Mouse (Mus musculus) layer of hippocampus, adult 18-20 months (tissue): ENCODE results near the gene Kcnb1. TPM values are rescaled to one million over a fixed set of nuclear protein-coding genes. Genes with fewer than 3 reads are reported as not detected.
"Not testable (repeated sequence)": the region's sequence is repeated elsewhere in the genome, so short reads cannot be mapped to it uniquely, and the experiment has no call there.

ENCODE experiments used
- DNase-seq, 2 experiments: peaks; one replicate each; pipeline ENCODE4 v3.0.0; 2022; ENCODE audit warnings: low spot score in 2 of 2
- total RNA-seq, 2 experiments: library from RNA; stranded (reverse); gene quantifications; 2 replicates each; pipeline ENCODE4 v1.2.3; 2021

Gene Kcnb1
- total RNA-seq, 2 experiments from 2014 or later, result 112 to 119 TPM

DNA sequence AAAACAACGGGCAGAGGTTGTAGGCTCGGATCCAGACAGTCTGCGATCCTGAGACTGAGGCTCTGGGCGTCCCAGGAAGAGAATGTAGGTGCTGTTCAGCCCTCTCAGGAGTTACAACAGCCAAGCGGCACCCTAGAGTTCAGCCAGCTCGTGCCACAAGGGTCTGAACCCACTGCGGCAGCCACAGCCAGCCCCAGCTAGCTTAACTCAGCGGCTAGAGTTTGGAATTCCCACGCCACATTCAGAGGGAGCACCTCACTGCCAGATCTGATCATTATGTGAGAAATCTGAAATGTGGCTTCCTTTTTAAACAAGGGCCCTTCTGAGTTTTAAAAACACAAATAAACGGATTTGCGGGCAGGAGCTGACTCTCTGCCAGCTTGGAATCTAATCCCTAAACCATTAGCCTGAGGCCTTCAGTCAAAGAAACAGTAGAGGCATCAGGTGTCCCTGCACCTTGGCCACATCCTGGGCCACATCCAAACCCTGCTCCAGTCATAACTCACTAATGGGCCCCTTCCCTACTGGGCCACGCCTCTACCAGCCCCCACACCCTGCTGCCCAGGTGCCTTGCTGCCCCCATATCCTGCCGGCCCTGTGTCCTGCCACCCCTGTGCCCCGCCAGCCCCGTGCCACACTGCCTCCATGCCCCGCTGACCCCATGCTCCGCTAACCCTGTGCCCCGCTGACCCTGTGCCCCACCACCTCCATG is 16.1 kb upstream of the Kcnb1 start:
- no peak for DNase-seq

DNA sequence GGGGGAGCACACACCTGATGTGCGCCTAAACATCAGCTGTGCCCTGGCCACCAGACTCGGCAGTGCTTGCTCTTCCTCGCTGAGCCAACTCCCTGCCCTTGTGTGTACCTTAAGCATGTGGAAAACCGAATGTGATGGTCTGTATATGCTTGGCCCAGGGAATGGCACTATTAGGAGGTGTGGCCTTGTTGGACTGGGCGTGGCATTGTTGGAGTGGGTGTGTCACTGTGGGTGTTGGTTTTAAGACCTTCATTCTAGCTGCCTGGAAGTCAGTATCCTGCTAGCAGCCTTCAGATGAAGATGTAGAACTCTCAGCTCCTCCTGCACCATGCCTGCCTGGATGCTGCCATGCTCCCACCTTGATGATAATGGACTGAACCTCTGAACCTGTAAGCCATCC is 14.7 kb upstream of the Kcnb1 start:
- not testable (repeated sequence) for DNase-seq

DNA sequence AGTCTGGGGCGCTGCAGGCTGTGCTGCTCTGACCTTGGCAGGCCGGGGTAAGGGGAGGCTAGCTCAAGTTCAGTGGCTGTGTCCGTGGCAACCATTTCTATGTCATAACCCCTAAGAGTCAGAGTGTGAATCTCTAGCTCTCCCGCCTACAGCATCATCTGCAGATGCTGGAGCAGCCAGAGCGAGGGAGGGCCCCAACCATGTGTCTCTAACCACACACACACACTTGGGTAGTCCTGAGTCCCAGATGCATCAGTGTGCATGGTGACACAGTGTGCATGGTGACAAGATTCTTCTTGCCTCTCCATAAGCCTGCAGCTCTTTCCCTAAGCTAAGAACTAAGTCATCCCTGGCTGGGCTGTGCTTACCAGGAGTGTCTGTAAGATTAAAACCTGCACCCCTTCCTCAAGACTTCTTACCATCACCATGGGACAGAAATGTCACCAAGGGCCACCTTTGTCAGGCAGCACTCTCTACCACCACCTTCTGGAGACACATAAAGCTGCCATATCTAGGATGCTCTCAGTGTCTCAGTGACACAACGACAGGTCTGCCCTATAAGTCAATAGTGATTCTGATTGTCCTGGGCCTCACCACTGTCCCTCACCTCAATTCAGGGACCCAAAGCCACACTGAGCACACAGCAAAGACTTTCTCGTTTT is 13.7 kb upstream of the Kcnb1 start:
- no peak for DNase-seq

DNA sequence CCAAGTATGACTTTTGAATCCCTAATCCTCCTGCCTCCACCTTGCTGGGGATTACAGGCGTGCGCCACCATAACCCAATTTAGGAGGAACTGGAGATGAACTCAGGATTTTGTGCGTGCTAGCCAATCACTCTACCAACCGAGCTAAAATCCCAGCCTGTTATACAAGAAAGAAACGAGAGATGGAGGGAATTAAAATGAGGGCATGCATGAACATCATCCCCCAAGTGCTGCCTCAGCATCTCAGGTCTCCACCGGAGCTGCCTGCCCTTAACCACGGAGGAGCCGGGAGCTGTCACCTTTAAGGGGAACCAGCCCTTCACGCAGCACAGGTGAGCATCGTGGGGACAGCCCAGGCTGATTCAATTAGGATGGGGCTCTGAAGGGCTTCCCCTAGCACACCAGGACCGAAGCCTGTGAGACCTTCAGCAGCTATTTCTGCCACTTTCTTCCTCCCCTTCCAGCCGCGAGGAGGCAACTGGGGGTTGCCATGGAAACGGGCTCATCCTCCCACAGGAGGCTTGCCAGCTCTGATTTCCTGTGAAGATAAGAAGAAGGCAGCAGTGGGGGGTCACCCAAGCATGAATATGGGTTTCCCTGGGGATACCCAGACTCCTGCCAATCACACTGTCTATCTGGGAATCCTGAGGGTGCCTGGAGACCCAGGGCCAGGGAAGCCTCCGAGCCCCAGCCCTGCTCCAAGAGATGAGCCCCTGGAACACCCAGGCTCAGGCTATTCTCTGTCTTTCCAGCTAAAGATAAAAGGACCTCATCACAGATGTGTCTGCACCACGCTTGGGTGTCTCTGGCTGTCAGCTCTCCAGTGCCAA is 11.7 kb upstream of the Kcnb1 start:
- peak; percentile 81 to 89 for DNase-seq

DNA sequence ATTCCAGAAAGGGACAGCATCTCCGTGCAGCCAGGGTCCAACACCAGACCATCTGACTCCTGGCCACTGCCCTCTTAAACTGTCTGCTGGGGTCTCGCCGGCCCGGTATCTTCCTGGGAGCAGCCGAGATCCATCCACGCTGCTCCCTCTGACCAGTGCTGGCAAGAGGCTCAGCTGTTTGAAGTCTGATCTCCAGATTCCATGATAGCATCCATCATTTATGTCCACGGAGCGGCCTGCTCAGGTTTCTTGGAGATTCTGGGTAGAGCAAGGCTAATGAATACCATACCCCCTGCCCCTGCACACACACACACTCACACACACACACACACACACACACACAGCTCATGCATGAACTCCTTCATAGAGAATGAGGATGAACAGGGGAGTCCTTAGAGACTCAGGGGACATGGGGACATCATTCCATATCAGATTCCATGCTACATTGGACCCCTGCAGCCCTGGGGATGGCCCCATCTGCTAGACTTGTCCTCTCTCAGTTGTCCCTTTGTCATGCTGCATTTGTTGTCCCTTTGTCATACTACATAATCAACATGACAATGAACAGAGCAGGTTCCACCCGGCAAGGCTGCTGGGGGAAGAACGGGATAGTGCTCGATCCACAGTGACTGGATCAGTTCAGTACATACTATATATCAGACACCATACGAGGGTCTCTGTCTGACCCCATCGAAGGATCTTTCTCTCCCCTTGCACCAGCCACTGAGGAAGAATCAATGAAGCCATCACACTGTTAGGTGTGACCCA is 8.9 kb upstream of the Kcnb1 start:
- no peak for DNase-seq

DNA sequence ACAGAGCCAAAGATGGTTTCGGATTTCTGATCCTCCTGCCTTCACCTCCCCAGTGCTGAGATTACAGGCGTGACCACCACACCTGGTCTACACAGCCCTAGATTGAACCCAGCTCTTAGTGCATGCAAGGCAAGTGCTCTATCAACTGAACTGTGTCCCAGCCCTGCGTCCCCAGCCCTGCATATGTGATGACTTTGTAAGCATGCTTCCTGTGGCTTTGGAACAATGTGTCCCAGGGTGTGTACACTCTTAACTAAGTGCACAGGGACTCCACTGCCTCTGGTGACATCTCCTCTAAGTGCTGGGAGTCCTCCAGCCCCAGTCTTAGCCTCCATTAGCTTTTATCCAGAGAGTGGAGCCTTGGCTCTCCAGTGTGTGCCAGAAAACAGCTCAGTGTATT is 3.4 kb upstream of the Kcnb1 start:
- DNase-seq, result no peak

DNA sequence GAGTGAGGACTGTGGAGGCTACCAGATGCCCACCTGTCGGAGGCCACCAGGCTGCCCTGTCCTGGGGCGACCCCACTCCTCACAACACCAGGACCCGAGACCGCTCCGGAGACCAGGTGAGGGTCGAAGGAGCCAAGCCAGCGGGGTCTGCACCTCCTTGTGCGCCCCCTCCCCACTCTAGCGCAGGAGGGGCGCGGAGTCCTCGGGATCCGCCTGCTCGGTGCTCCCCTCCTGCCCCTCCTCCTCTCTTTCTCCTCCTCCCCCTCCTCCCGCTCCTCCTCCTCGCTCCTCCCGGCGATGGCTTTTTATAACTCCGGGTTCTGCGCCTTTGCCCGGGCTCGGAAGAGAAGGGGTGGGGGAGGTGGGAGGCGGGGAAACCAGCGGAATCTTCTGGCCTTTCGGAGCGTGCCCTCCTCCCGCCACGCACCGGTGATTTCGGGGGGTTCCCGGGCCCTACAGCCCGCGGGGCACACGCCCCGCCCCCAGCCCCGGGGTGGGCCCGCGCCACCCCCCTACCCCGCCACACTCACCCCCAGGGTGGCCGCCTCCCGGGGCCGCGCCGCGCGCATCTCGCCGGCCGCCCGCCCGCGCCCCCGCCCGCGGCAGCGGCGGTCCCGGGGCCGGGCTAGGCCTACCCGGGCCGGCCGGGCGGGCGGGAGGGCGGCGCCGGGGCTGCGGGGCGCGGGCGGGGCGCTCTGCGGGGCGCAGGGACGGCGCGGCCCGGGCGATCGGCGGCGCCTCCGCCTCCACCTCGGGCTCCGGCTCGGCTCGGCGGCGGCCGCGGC is 472 bp downstream of the Kcnb1 start:
- peak in 1 of 2 experiments; percentile 64 for DNase-seq

DNA sequence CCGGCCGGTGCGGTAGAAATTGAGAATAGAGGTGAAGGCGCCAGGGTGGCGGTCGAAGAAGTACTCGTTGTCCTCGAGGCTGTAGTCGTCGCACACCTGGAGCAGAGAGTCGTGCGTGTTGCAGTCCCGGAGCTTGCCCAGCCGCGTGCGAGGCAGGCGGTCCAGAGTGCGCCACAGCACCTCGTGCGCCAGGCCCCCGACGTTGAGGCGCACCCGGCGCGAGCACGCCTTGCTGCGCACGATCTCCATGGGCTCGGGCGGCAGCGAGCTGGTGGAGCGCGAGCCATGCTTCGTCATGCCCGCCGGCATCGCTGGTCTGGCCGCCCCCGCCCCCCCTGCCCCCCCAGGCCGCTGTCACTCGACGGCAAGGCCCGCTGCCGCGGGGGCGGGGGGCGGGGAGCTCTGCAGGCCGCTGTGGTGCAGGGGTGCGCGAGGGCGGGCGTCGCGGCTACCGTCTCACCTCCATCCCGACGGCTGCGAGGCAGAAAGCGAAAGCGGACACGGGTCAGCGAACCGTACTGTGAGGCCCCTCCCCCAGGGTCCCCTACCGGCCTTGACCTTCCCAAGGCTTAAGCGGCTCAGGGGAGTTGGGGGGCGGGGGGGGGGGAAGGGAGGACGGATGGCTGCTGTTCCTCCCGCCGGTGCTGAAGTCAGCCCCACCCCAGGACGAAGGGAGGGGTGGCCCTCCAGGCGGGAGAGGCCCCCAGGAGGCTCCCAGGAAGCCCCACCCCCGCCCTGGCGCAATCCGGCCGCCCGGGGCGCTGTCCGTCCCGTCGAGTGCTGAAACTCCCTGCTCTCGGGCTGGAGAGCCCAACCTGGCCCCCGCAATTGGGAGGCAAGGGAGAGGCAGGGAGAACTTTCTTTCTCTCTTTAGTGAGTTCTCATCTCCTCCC is 1.4 kb downstream of the Kcnb1 start:
- DNase-seq, result no peak

DNA sequence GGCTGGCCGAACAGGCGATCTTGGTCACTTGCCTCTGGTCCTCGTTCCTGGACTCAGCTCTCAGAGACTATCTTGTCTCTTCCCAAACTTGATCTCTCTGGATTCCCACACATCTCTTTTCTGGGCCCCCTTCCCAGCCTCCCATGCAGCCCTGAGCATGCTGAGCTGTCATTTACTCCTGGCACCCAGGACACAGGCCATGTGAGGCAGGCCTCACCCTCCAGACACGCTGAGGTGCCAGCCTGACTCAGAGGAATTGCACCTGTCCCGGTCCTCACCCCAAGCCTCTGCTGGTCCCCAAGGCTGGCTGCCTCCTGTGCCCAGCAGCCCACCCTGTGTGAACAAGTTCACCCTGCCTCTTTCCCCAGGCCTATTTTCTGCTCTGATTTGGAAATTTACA is 2.8 kb downstream of the Kcnb1 start:
- no peak for DNase-seq

DNA sequence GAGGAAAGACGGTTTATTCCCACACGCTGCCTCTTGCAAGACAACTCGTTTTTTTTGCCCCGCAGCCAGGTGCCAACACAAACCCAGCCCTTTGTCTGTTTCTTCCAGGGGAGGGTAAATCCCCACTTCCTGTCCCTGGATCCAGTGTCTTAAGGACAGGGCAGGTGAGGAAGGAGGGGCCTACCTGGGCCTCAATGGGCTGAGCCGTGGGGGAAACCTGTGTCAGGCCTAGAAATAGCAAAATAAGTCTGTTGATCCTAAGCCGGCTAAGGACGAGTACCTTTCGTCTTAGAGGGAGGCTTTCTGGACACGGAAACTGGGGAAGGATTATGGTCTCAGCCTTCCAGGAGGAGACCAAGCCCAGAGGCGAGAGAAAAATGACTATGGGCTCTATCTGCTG is 3.4 kb downstream of the Kcnb1 start:
- DNase-seq, result no peak

DNA sequence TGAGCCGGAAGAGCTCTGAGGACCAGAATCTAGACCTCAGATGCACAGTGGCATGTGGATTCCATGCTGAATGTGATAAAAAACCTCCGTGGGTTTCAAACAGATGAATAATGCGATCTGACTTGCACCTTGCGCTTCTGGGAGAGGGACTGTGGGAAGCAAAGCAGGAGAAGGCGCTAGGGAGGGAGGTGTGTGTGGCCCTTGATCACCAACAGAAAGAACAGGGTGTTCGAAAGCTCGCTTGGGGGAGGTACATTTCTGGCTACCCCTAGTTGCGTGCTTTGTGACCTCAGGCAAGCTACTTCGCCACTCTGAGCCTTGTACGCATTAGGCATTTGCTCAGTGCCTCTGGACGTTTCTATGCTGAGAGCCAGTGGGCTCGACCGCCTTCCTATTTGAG is 4.0 kb downstream of the Kcnb1 start:
- DNase-seq, result no peak

DNA sequence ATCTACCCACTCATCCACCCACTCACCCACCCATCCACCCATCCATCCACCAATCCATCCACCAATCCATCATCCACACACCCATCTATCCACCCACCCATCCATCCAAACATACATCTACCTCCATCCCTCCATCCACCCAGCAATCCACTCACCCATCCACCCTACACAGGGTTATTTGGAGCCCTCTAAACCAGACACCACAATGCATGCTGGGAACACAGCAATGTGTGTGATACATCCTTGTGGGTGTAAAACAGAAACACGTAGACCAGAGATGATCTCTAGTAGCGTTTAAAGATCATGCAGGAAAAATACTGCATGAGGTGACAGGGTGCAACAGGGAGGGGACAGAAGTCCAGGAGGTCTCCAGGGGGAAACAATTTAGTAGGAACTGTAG is 4.5 kb downstream of the Kcnb1 start:
- DNase-seq, result peak in 1 of 2 experiments; percentile 47

DNA sequence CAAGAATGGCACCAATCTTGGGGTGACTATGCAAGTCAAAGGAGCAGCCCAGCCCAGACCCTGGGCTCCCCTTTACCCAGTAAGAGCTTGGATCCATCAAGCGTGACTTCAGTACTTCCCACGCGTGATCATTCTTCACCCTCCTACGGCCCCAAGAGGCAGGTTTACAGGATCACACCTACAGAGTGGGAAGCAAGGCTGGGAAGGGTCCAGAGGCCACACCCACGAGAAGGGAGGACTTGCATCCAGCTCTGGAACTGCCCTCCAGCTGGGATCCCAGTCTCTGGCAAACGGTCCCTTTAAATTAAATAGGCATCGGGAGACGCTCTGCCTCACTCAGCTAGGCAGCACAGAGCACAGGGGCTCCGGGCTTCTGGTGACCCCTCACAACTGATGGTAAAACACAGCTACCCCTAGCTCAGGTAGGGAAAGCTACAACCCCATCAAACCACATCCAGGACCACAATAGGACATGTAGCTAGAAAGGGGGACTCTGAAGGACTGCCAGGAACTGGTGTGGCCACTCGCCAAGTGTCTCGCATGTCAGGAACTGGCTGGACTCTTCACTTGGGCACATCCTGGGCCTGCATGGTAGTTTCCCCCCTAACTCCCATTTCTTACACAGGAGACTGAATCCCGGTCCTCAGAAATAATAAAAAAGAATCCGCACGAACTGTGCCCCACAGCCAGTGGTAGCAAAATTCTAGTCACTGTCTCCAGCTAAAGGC is 8.1 kb downstream of the Kcnb1 start:
- no peak for DNase-seq

DNA sequence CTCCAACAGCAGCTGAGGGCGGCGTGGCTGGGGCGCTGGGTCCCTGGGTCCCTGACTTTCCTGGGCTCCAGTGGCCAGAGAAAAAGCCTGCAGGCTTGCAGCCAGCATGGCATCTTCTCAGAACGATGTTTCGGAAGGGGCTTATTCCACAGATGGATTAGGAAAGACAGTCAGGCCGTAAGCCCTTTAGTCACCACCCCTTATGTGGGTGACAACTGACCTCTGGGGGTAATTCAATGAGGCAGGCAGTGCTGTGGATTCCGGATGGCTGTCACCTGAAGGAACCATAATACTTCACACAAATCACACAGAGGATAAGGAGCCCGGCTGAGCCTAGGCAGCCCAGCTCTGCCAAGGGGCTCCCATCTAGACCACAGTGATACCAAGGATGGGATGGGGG is 8.9 kb downstream of the Kcnb1 start:
- DNase-seq, result no peak

DNA sequence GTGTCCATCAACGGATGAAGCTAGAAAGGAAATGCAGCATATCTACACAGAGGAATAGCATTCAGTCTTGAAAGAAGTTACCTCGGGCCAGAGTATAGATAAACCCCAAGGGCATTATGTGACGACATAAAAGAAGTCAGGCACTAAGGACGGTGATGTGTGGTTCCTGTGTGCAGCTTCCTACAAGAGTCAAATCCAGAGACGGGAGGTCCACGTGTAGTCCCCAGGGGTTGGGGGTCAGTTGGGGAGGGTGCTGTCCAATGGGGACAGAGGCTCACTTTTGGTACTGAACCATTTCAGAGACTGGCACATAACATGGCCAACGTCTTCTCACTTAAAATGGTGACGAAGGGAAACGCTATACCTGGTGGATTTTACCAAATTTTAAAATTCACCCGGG is 10.7 kb downstream of the Kcnb1 start:
- DNase-seq, result no peak

DNA sequence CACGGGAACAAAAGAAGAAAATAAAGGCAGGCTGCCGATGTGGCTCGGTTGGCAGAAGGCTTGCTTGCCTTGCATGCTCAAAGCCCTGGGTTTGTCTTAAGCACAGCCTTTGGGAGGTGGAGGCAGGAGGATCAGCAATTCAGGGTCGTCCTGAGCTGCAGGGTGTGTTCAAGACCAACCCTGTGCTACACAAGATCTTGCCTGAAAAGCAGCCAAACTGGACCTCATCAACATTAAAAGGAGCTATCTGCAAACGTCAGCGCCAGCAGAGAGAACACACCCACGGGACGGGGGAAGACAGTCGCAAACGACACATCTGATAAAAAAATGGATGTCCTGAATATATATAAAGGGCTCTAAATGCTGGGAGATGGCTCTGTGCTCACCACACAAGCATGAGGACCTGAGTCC is 12.7 kb downstream of the Kcnb1 start:
- peak in 1 of 2 experiments; percentile 54 for DNase-seq

DNA sequence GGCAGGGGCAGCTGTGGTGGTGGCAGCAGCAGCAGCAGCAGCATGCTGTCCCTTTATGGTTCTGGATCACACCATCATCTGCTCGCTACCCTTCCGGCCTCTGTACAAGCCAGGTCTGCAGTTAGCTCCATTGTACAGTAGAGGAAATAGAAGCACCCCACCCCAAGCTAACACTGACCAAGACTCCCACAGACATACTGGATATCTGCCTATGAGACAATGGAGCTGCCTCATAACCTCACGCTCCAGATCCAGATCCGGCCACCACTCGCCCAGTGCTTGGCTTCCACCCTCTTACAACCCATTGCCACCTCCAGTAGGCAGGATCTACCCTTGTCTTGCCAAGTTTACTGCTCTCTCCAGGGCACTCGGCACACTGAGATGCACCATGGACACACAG is 14.7 kb downstream of the Kcnb1 start:
- DNase-seq, result no peak

DNA sequence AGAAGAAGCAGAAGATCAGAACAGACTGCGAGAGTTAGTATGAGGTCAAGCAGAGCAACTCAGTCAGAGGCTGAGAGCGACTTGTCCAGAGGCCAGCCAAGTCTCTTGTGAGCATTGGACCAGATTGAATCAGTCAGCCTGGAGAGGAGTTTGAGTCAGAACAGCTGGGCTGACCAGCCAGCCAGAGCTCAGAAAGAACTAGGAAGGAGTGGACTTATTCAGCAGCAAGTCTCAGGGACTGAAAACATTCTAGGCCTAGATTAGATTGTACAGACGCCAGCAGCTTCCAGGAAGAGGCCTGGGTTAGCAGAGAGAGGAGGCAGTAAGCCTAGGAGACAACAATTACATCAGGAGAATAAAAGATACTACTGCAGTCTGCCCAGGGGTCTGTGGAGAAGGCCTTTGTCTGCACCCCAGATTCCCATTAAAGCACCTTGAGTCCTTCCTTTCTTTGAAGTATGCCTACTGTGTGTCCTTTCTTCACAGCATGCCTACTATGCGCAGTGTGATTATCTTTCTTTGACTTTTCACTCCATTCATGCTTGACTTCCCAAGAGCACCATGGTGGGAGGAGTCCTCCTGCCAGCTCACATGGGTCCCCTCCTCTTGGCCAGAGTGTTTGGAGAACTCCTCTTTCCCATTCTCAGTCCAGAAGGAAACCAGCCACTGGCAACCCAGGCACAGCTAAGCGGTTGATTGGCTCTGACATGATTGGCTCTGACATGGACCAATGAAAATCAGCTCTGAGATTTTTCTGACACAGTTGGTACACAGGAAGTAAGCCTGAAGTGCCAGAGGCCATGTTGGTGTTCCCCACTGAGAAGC is 16.7 kb downstream of the Kcnb1 start:
- no peak for DNase-seq
